Mouse (Mus musculus): ENCODE data around the gene Gm14597. TPM values are rescaled to one million over a fixed set of nuclear protein-coding genes. Genes with fewer than 3 reads are reported as not detected.

Gene Gm14597
- polyA plus RNA-seq, 1 experiment from 2014 or later: not detected

Other genes starting within 250 kb of the Gm14597 start
- gene Mospd1, start 238.5 kb downstream of the Gm14597 start, polyA plus RNA-seq (2014; fragmentation: Nextera tagmentation; extraction: Ambion mirVana): 53.7 and 62.0 TPM in 2 replicates
- gene Etd, start 174.1 kb downstream of the Gm14597 start, polyA plus RNA-seq (2014; fragmentation: Nextera tagmentation; extraction: Ambion mirVana): not detected in 2 replicates
- 214 and 254 TPM in 2 replicates for gene Rtl8c, start 947 bp downstream of the Gm14597 start, polyA plus RNA-seq (2014; fragmentation: Nextera tagmentation; extraction: Ambion mirVana)
- gene Rtl8a, start 34.7 kb upstream of the Gm14597 start, polyA plus RNA-seq (2014; fragmentation: Nextera tagmentation; extraction: Ambion mirVana): 240 and 291 TPM in 2 replicates
- 173 and 230 TPM in 2 replicates for gene Rtl8b, start 61.4 kb upstream of the Gm14597 start, polyA plus RNA-seq (2014; fragmentation: Nextera tagmentation; extraction: Ambion mirVana)
- 0.15 and 0.34 TPM in 2 replicates for gene 4930502E18Rik, start 115.8 kb upstream of the Gm14597 start, polyA plus RNA-seq (2014; fragmentation: Nextera tagmentation; extraction: Ambion mirVana)
- gene 1700013H16Rik, start 148.9 kb upstream of the Gm14597 start, polyA plus RNA-seq (2014; fragmentation: Nextera tagmentation; extraction: Ambion mirVana): not detected in 2 replicates
- not detected in 2 replicates for gene Zfp36l3, start 167.4 kb upstream of the Gm14597 start, polyA plus RNA-seq (2014; fragmentation: Nextera tagmentation; extraction: Ambion mirVana)
- gene Xlr, start 188.7 kb upstream of the Gm14597 start, polyA plus RNA-seq (2014; fragmentation: Nextera tagmentation; extraction: Ambion mirVana): 0.53 and 1.9 TPM in 2 replicates

Measured in midbrain, embryonic 14.5 days (tissue).